Mouse (Mus musculus) mesoderm, embryonic 11.5 days (tissue): ENCODE data around the gene Gm867.

Source experiments
- DNase-seq: peaks from one replicate; pipeline ENCODE4 v3.0.0-alpha.2; 2012; ENCODE audit warnings: low read depth, low spot score

The Gm867 gene

DNA sequence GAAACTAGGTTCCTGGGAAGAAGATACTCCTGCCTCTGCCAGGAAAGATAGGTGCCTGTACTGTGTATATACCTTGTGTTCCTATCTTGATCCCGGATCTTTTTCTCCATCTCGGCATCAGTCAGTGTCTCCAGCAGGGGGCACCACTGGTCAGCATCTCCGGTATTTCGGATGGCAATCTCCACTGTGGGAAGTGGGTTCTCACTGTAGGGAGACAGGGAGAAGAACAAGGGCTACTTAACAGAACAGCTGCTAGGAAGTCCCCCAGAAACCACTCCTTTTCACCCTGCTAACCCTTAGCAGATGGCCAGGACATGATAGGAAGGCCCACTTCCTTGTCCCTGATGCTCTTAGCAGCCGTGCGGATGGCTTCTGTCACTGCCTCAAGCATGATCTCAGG, 43.1 kb downstream of the Gm867 start:
- peak; percentile 76 for DNase-seq

DNA sequence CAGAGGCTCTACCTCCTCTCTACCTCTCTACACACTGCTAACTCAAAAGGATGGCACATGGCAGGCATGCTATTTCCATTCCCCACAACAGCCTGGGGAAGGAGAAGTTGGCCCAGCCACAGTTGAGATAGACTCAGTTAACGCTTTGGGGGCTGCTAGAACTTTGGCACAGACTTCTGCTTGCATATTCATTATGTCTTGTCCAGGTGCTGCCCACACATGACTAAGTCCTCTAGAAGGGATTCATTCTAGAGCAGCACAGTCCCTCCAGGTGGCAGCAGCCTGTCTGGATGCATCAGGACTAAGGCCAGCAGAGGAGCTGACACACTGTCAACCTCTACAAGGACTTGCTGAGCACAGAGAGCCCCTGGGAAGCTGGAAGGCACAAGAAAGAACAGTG, 44.3 kb downstream of the Gm867 start:
- DNase-seq = no peak

DNA sequence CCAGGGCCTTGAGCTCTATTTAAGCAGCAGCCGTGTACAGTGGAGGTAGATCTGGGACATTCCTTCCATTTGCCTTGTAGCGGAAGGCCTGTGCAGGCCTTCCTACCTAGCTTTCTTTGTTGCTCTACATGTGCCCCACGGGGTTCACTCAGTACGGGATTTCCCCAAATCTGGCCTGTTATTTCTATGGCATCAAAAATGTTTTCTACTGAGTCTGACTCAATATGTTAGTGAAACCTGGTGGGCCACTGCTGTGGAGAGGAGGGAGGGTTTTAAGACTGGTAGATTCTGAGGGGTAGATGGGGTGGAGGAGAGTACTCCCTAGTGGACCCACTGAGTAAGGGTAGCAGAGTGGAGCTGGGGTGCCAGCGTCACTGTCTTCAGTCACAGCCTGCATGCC, 44.7 kb downstream of the Gm867 start:
- DNase-seq = no peak

DNA sequence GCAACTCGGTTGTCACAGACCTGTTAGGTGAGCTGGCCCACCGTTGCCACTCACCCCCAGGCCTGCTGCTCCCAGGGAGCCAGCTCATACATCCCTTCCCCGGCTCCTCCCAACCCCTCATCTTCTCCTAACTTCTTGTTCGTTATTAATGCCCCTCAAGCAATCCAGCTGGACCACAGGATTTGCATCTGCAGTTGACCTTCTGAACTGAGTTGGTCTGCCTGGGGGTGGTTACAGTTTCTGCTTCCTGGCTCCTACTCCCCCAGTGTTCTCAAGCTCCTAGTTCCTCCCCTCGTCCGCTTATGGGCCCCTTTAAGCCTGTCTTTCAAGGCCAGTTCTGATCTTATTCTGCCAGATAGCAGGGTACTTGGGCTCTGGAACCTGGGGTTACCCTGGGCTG, 45.9 kb downstream of the Gm867 start:
- no peak for DNase-seq

DNA sequence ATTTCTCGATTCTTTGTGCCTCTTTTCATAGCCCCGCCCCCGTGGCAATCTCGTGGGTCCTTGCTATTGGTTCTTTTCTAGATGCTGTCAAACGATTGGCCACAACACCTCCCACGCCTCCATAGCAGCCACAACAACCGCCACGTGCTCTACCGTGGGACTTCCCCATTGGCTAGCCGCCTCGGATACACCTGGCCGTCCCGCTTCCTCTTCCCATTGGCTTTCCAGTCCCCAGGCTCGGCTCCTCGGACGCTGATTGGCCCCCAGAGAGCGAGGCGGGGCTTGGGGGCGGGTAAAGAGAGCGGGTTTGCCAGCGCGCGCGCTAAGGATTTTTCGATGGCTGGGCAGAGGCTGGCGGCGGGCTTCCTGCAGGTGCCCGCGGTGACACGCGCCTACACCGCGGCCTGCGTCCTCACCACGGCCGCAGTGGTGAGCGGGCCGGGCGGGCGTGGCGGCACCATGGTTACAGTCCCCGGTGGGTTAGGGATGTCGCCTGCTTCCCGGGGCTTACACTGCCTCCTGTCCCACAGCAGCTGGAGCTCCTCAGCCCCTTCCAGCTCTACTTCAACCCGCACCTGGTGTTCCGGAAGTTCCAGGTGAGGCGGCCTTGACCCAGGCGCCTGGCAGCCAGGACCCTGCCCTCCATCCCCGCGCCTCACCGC, 47.3 kb downstream of the Gm867 start, which contains the start of gene Derl3:
Gene Derl3 (plus strand): TSS at position 325 of the 662 bp plus-strand sequence.
- peak; percentile 97 for DNase-seq

DNA sequence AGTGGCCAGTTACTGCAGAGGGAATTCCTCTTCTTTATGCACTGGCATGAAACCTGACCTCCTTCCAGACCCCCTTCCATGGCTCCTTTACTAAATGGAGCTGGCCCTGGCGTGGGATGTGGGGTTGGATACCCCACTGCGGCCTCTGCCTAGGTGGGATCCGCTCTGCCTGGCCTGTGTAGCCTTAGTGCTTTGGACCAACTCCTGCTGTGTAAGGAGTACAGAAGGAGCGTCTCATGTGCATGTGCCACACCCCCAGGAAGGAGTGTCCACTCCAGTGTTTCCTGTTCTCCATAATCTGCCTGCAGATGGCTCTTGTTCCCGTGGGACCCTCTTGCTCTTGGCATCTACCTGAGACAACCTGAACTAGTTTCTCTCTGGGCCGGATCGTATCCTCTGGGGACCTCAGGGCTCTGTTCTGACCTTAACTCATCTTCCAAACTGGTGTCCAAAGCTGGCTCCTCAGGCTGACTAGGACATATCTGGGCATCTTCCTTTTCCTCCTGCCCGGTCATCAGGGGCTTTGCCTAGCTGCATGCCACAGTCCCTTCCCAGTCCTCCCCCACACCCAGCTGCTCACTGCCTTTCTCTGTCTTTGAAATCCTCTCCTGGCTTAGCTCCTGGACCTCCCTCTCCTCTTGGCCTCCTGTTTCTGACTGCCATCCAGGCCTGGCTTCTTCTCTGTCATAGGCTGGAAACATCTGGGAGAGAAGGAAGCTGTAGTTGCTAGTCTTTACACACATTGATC, 50.9 kb downstream of the Gm867 start:
- no peak for DNase-seq
